Mouse (Mus musculus) heart, embryonic 15.5 days (tissue): ENCODE measurements around the gene 4930579G24Rik. TPM values are rescaled to one million over a fixed set of nuclear protein-coding genes. Genes with fewer than 3 reads are reported as not detected.

Source experiments
- ATAC-seq: fragments of 200-750 bp; cut with Nextera tagmentation; replicated peaks from 2 replicates; pipeline ENCODE4 v1.8.0; 2017; ENCODE audit warnings: low read depth, moderate TSS enrichment; ENCODE audit not compliant: insufficient number of reproducible peaks, insufficient read depth, low FRiP score
- H3K27ac ChIP-seq: fragments of 300-500 bp; sonication (generic); 2 replicates; pipeline ENCODE4 v1.5.1; 2015; ENCODE audit warnings: mild to moderate bottlenecking, inconsistent platforms
- H3K27me3 ChIP-seq: fragments of 300-500 bp; sonication (generic); 2 replicates; pipeline ENCODE4 v1.6.1; 2015; ENCODE audit warnings: inconsistent platforms
- H3K36me3 ChIP-seq: fragments of 300-500 bp; sonication (generic); 2 replicates; pipeline ENCODE4 v1.6.1; 2015; ENCODE audit warnings: mild to moderate bottlenecking, inconsistent platforms
- H3K4me1 ChIP-seq: fragments of 300-500 bp; sonication (generic); replicated peaks from 2 replicates; pipeline ENCODE4 v1.6.1; 2015; ENCODE audit warnings: inconsistent platforms
- H3K4me2 ChIP-seq: fragments of 300-500 bp; sonication (generic); 2 replicates; pipeline ENCODE4 v1.6.1; 2015; ENCODE audit warnings: inconsistent platforms, mild to moderate bottlenecking, moderate library complexity
- H3K4me3 ChIP-seq: fragments of 300-500 bp; sonication (generic); 2 replicates; pipeline ENCODE4 v1.5.1; 2015; ENCODE audit warnings: mild to moderate bottlenecking, inconsistent platforms
- H3K9ac ChIP-seq: fragments of 300-500 bp; sonication (generic); 2 replicates; pipeline ENCODE4 v1.6.1; 2015; ENCODE audit warnings: mild to moderate bottlenecking, inconsistent platforms
- H3K9me3 ChIP-seq: fragments of 300-500 bp; sonication (generic); replicated peaks from 2 replicates; pipeline ENCODE4 v1.6.1; 2016; ENCODE audit warnings: inconsistent platforms
- WGBS: fragments of 180-500 bp; shearing (Covaris S2); methylation state at CpG from one replicate; pipeline ENCODE4 v1.1.7; 2015; ENCODE audit warnings: mixed read lengths; 5-methylcytosine and 5-hydroxymethylcytosine counted together
- polyA plus RNA-seq: library from polyadenylated mRNA; unstranded; fragments of >200 nt; fragmentation: Nextera tagmentation; extraction: Ambion mirVana; gene quantifications from 2 replicates; pipeline ENCODE4 v1.2.1, GENCODE M21; 2015

The 4930579G24Rik gene
- polyA plus RNA-seq: 22.6 and 23.7 TPM in 2 replicates

- H3K27ac ChIP-seq: peak within 1 kb of the TSS; percentile 88
- H3K9ac ChIP-seq: peak within 1 kb of the TSS; percentile 78
- no peaks in the 10 kb centered on the region for H3K9me3 ChIP-seq
- H3K36me3 ChIP-seq: peaks cover 22% of the 10 kb centered on the region
- no peaks in the 10 kb centered on the region for H3K27me3 ChIP-seq
- H3K4me3 ChIP-seq: peak within 1 kb of the TSS; percentile 74
- peaks cover 8% of the 10 kb centered on the region for H3K4me1 ChIP-seq
- peak within 1 kb of the TSS; percentile 78 for H3K4me2 ChIP-seq
- under 1% methylated on average over 60 of the region's 60 CpGs for WGBS
- ATAC-seq: peak; percentile 98
Observed at GRCm38 (mm10) chr3:79628561-79629415, at the start of gene 4930579G24Rik. 4930579G24Rik (plus strand) TSS chr3:79629079.

- no peak overlapping the region for H3K9ac ChIP-seq
- H3K4me3 ChIP-seq: no peak overlapping the region
- H3K27ac ChIP-seq: no peak overlapping the region
- WGBS: 53% methylated on average over 5 of the region's 5 CpGs
- H3K27me3 ChIP-seq: no peaks in the 10 kb centered on the region
- H3K4me2 ChIP-seq: no peak overlapping the region
- ATAC-seq: no peak
- H3K4me1 ChIP-seq: peaks cover 11% of the 10 kb centered on the region
- H3K9me3 ChIP-seq: no peaks in the 10 kb centered on the region
- no peaks in the 10 kb centered on the region for H3K36me3 ChIP-seq
Observed at GRCm38 (mm10) chr3:79579891-79580575, 48.8 kb upstream of the 4930579G24Rik start.

- H3K9ac ChIP-seq: no peak overlapping the region
- peak; percentile 57 for ATAC-seq
- no peak overlapping the region for H3K4me2 ChIP-seq
- WGBS: 6% methylated on average over 6 of the region's 6 CpGs
- no peaks in the 10 kb centered on the region for H3K36me3 ChIP-seq
- 0 out of 2 replicates have a peak, but pooled peaks cover 3% of the 10 kb centered on the region for H3K4me1 ChIP-seq
- H3K9me3 ChIP-seq: no peaks in the 10 kb centered on the region
- no peaks in the 10 kb centered on the region for H3K27me3 ChIP-seq
- no peak overlapping the region for H3K4me3 ChIP-seq
- H3K27ac ChIP-seq: no peak overlapping the region
Observed at GRCm38 (mm10) chr3:79586804-79587203, 42.1 kb upstream of the 4930579G24Rik start.

GRCm38 (mm10) chr3:79589671-79590070 lies 39.2 kb upstream of the 4930579G24Rik start:
- Histone ChIP-seq H3K36me3 (peaks cover 9% of the 10 kb centered on the region), H3K27ac (no peak overlapping the region), H3K9me3 (no peaks in the 10 kb centered on the region), H3K27me3 (no peaks in the 10 kb centered on the region), H3K4me3 (no peak overlapping the region), H3K4me2 (no peak overlapping the region), H3K4me1 (peaks cover 14% of the 10 kb centered on the region), H3K9ac (no peak overlapping the region)
- WGBS: 70% methylated on average over 2 of the region's 2 CpGs
- ATAC-seq: no peak

GRCm38 (mm10) chr3:79590863-79591792 lies 37.8 kb upstream of the 4930579G24Rik start, which contains the start of gene Ppid:
Ppid (plus strand) TSS chr3:79591342.
- peak within 1 kb of the TSS; percentile 69 for H3K4me2 ChIP-seq
- 3% methylated on average over 63 of the region's 63 CpGs for WGBS
- no peaks in the 10 kb centered on the region for H3K9me3 ChIP-seq
- peaks cover 21% of the 10 kb centered on the region for H3K36me3 ChIP-seq
- H3K27ac ChIP-seq: peak within 1 kb of the TSS; percentile 88
- peak within 1 kb of the TSS; percentile 87 for H3K9ac ChIP-seq
- H3K4me1 ChIP-seq: peaks cover 19% of the 10 kb centered on the region
- H3K27me3 ChIP-seq: no peaks in the 10 kb centered on the region
- peak; percentile 81 for ATAC-seq
- H3K4me3 ChIP-seq: peak within 1 kb of the TSS; percentile 88

- Histone ChIP-seq H3K27me3 (no peaks in the 10 kb centered on the region), H3K27ac (peak overlapping the region; percentile 88), H3K4me3 (peak overlapping the region; percentile 88), H3K9me3 (no peaks in the 10 kb centered on the region), H3K36me3 (peaks cover 29% of the 10 kb centered on the region), H3K9ac (peak overlapping the region; percentile 87), H3K4me2 (peak overlapping the region; percentile 69), H3K4me1 (peaks cover 18% of the 10 kb centered on the region)
- 2% methylated on average over 15 of the region's 15 CpGs for WGBS
- no peak; the same call in 1 of the 2 replicates for ATAC-seq
Observed at GRCm38 (mm10) chr3:79591793-79592471, 36.9 kb upstream of the 4930579G24Rik start.

- Histone ChIP-seq H3K4me3 (no peak overlapping the region), H3K9me3 (no peaks in the 10 kb centered on the region), H3K27ac (no peak overlapping the region; the same call in 1 of the 2 replicates), H3K36me3 (peaks cover 57% of the 10 kb centered on the region), H3K4me2 (no peak overlapping the region), H3K9ac (no peak overlapping the region), H3K27me3 (no peaks in the 10 kb centered on the region), H3K4me1 (peaks cover 16% of the 10 kb centered on the region)
- 50% methylated on average over 7 of the region's 7 CpGs for WGBS
- ATAC-seq: no peak
Observed at GRCm38 (mm10) chr3:79595468-79595867, 33.4 kb upstream of the 4930579G24Rik start.

- H3K36me3 ChIP-seq: peaks cover 68% of the 10 kb centered on the region
- H3K9me3 ChIP-seq: no peaks in the 10 kb centered on the region
- H3K27me3 ChIP-seq: no peaks in the 10 kb centered on the region
- no peak overlapping the region for H3K4me3 ChIP-seq
- H3K9ac ChIP-seq: no peak overlapping the region
- ATAC-seq: no peak
- 94% methylated on average over 2 of the region's 2 CpGs for WGBS
- H3K4me1 ChIP-seq: no peaks in the 10 kb centered on the region
- H3K27ac ChIP-seq: no peak overlapping the region
- H3K4me2 ChIP-seq: no peak overlapping the region
Observed at GRCm38 (mm10) chr3:79609886-79610285, 19.0 kb upstream of the 4930579G24Rik start.

GRCm38 (mm10) chr3:79627484-79628181 lies 1.2 kb upstream of the 4930579G24Rik start:
- peak overlapping the region; percentile 69 for H3K9ac ChIP-seq
- peak overlapping the region; percentile 88 for H3K27ac ChIP-seq
- peaks cover 8% of the 10 kb centered on the region for H3K4me1 ChIP-seq
- peaks cover 14% of the 10 kb centered on the region for H3K36me3 ChIP-seq
- WGBS: 15% methylated on average over 10 of the region's 10 CpGs
- no peak for ATAC-seq
- no peaks in the 10 kb centered on the region for H3K9me3 ChIP-seq
- H3K27me3 ChIP-seq: no peaks in the 10 kb centered on the region
- H3K4me3 ChIP-seq: peak overlapping the region; percentile 74
- H3K4me2 ChIP-seq: peak overlapping the region; percentile 70

- no peak; the same call in 1 of the 2 replicates for ATAC-seq
- 0% methylated on average over 9 of the region's 9 CpGs for WGBS
Observed at GRCm38 (mm10) chr3:79628182-79628560, 708 bp upstream of the 4930579G24Rik start.

More at GRCm38 (mm10) chr3:79628182-79628560, 708 bp upstream of the 4930579G24Rik start:
- peaks cover 16% of the 10 kb centered on the region for H3K36me3 ChIP-seq
- peak overlapping the region; percentile 88 for H3K27ac ChIP-seq
- H3K4me2 ChIP-seq: peak overlapping the region; percentile 70
- H3K9me3 ChIP-seq: no peaks in the 10 kb centered on the region
- peak overlapping the region; percentile 69 for H3K9ac ChIP-seq
- H3K4me1 ChIP-seq: peaks cover 8% of the 10 kb centered on the region
- H3K27me3 ChIP-seq: no peaks in the 10 kb centered on the region
- H3K4me3 ChIP-seq: peak overlapping the region; percentile 74
